ENCODE assay signal across 9 mouse cellular contexts in the genomic region with DNA sequence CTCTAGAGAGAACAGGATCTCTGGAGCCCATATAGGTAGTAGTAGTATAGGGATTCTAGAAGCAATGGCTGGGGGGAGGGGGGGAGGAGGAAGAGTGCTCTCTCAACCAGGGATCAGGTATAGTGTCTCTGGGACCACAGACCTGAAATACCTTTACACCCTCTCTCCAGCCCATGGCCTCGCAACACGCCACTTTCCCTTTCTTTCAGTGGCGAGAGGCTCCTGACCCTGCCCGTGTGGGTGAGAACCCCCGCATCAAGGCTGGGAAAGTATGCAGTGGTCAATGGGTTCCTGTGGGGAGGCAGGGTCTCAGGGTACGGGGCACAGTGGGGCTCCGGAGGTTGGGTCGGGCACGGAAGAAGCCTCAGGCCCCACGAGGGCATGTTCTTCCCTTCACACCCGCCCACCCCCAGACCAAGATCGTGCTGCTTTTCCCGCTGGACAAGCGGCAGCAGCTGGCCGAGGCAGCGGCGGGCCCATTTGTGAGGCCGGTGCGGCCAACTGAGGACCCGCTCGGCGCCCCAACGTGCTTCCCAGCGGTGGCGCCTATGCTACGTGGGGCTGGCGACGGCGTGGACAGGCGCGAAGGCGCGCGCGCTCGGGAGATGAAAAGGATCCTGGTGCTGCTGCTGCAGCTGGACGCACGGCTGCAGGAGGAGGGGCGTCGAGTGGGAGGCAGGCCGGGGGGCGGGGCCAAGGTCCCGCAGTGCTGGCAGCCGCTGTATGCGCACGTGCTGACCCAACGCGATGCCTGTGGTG. TPM values are rescaled to one million over a fixed set of nuclear protein-coding genes. Genes with fewer than 3 reads are reported as not detected.
DNase-seq lines count a peak whose midpoint lies in the region; ATAC-seq and TF ChIP-seq lines count a peak whose summit lies in the region.
"Had no signal": no experiment of that assay in that cellular context is flagged by ENCODE, and none has a peak within 500 bp of the region (broad histone marks: within the 10 kb centered on the region; RNA-seq: fewer than 3 reads in every experiment).

No protein-coding gene starts in this region.

- TF ChIP-seq EP300 in stomach, postnatal 0 days (optimal IDR thresholded peaks at IDR 0.05) = no peak

- peak overlapping the region; percentile 68 for H3K4me2 ChIP-seq in hindbrain, postnatal 0 days (ENCODE audit: low read depth, low read length)
- peak overlapping the region; percentile 96 for H3K4me2 ChIP-seq in liver, embryonic 11.5 days
- H3K4me2 ChIP-seq in stomach, postnatal 0 days (replicated peaks; ENCODE audit: low read depth) = peak overlapping the region; percentile 76

- peak overlapping the region; percentile 36 for H3K4me3 ChIP-seq in hindbrain, postnatal 0 days (ENCODE audit: low read length)
- peak overlapping the region; percentile 54 for H3K4me3 ChIP-seq in liver, embryonic 11.5 days (ENCODE audit: low read depth, low read length)
- peak overlapping the region; percentile 37 for H3K4me3 ChIP-seq in stomach, postnatal 0 days (ENCODE audit: low read depth, low read length)

- H3K4me1 ChIP-seq in hindbrain, postnatal 0 days (ENCODE audit: insufficient read depth, low read length) = peaks cover 13% of the 10 kb centered on the region
- peaks cover 23% of the 10 kb centered on the region for H3K4me1 ChIP-seq in liver, embryonic 11.5 days (replicated peaks; ENCODE audit: control insufficient read depth, insufficient read depth, low read length)
- H3K4me1 ChIP-seq in stomach, postnatal 0 days (replicated peaks; ENCODE audit: control insufficient read depth, insufficient read depth) = peaks cover 10% of the 10 kb centered on the region; the same call in 1 of the 2 replicates

- TF ChIP-seq CTCF in hindbrain, postnatal 0 days (IDR thresholded peaks at IDR 0.05; ENCODE audit: low read depth) = no peak
- no peak for TF ChIP-seq CTCF in stomach, postnatal 0 days (IDR thresholded peaks at IDR 0.05; ENCODE audit: low read depth)

- no peaks in the 10 kb centered on the region for H3K36me3 ChIP-seq in hindbrain, postnatal 0 days (ENCODE audit: insufficient read depth, low read length)
- no peaks in the 10 kb centered on the region for H3K36me3 ChIP-seq in liver, embryonic 11.5 days (ENCODE audit: control insufficient read depth, insufficient read depth, low read length)
- H3K36me3 ChIP-seq in stomach, postnatal 0 days (ENCODE audit: control insufficient read depth, insufficient read depth, low read length) = no peaks in the 10 kb centered on the region

- 4% methylated on average over 41 of the region's 48 CpGs for WGBS in hindbrain, postnatal 0 days
- 3% methylated on average over 48 of the region's 48 CpGs for WGBS in liver, embryonic 11.5 days
- WGBS in stomach, postnatal 0 days = 5% methylated on average over 45 of the region's 48 CpGs

- peak overlapping the region; percentile 50 for H3K9ac ChIP-seq in hindbrain, postnatal 0 days (replicated peaks; ENCODE audit: low read length)
- H3K9ac ChIP-seq in liver, embryonic 11.5 days (ENCODE audit: low read depth, low read length) = peak overlapping the region; percentile 60
- H3K9ac ChIP-seq in stomach, postnatal 0 days (ENCODE audit: low read length) = peak overlapping the region; percentile 50

- no peaks in the 10 kb centered on the region for H3K27me3 ChIP-seq in hindbrain, postnatal 0 days (ENCODE audit: insufficient read depth, low read length)
- peaks cover 35% of the 10 kb centered on the region for H3K27me3 ChIP-seq in liver, embryonic 11.5 days (replicated peaks; ENCODE audit: control insufficient read depth, insufficient read depth, low read length)
- H3K27me3 ChIP-seq in stomach, postnatal 0 days (ENCODE audit: control insufficient read depth, insufficient read depth, low read length) = no peaks in the 10 kb centered on the region

- H3K27ac ChIP-seq in hindbrain, postnatal 0 days = peak overlapping the region; percentile 45; the same call in 1 of the 2 replicates
- no peak overlapping the region for H3K27ac ChIP-seq in liver, embryonic 11.5 days (ENCODE audit: low read depth, low read length)
- H3K27ac ChIP-seq in stomach, postnatal 0 days (replicated peaks) = no peak overlapping the region

- H3K9me3 ChIP-seq in hindbrain, postnatal 0 days (ENCODE audit: low read length) = no peaks in the 10 kb centered on the region
- no peaks in the 10 kb centered on the region for H3K9me3 ChIP-seq in liver, embryonic 11.5 days (ENCODE audit: control insufficient read depth, low read length)
- no peaks in the 10 kb centered on the region for H3K9me3 ChIP-seq in stomach, postnatal 0 days (ENCODE audit: control insufficient read depth, low read length)

- DNase-seq in cerebellum, adult 11-12 months = peak; percentile 25
- DNase-seq in gastrocnemius, postnatal 10 days = peak; percentile 74
- DNase-seq in hindbrain, postnatal 0 days (ENCODE audit: low spot score) = peak; percentile 85
- peak; percentile 82 for DNase-seq in liver, embryonic 11.5 days (ENCODE audit: low spot score)
- peak; percentile 47 for DNase-seq in naive thymus-derived CD4-positive, alpha-beta T cell, adult 2 months (ENCODE audit: low read depth)
- DNase-seq in stomach, postnatal 0 days (ENCODE audit: low spot score) = peak; percentile 81

- no peak for ATAC-seq in cerebellum, adult (ENCODE audit: insufficient number of reproducible peaks, low FRiP score, low TSS enrichment)
- ATAC-seq in common myeloid progenitor, adult 5-6 weeks (replicated peaks; ENCODE audit: low read depth, poor library complexity, severe bottlenecking) = peak; percentile 34; the same call in 1 of the 2 replicates
- peak; percentile 60 for ATAC-seq in hindbrain, postnatal 0 days
- ATAC-seq in liver, embryonic 11.5 days (replicated peaks; ENCODE audit: low FRiP score) = peak; percentile 56; the same call in 1 of the 2 replicates
- peak; percentile 58 for ATAC-seq in stomach, postnatal 0 days (ENCODE audit: low FRiP score, low TSS enrichment)

RNA-seq across cellular contexts. Expression of gene Actl10, which starts 2.3 kb away (rescaled TPM):
- not detected in 2 replicates for total RNA-seq in common myeloid progenitor, adult 5-6 weeks (2017)
- total RNA-seq in gastrocnemius, postnatal 10 days (2021) = not detected
- 0.52 TPM in 1 of 2 replicates, not detected in the other for total RNA-seq in hindbrain, postnatal 0 days (2014; rRNA removed)
- 0.23 TPM in 1 of 2 replicates, not detected in the other for polyA plus RNA-seq in hindbrain, postnatal 0 days (2015; fragmentation: Nextera tagmentation; extraction: Ambion mirVana)
- 0.25 TPM in 1 of 2 replicates, not detected in the other for polyA plus RNA-seq in liver, embryonic 11.5 days (2014; fragmentation: Nextera tagmentation; extraction: Ambion mirVana)
- not detected in 2 replicates for polyA plus RNA-seq in stomach, postnatal 0 days (2015; fragmentation: Nextera tagmentation; extraction: Ambion mirVana)
- polyA plus RNA-seq: large intestine, adult 2 months had no signal

RNA-seq across cellular contexts. Expression of gene 1700003F12Rik, which starts 2.4 kb away (rescaled TPM):
- not detected in 2 replicates for total RNA-seq in common myeloid progenitor, adult 5-6 weeks (2017)
- under 1 TPM in 1 of 2 experiments, not detected in 1; 0.81 TPM for total RNA-seq in gastrocnemius, postnatal 10 days (2021)
- 0.90 and 1.9 TPM in 2 replicates for total RNA-seq in hindbrain, postnatal 0 days (2014; rRNA removed)
- polyA plus RNA-seq in hindbrain, postnatal 0 days (2015; fragmentation: Nextera tagmentation; extraction: Ambion mirVana) = 3.9 and 4.0 TPM in 2 replicates
- 1.0 and 1.8 TPM in 2 replicates for polyA plus RNA-seq in liver, embryonic 11.5 days (2014; fragmentation: Nextera tagmentation; extraction: Ambion mirVana)
- polyA plus RNA-seq in stomach, postnatal 0 days (2015; fragmentation: Nextera tagmentation; extraction: Ambion mirVana) = 0.87 and 0.89 TPM in 2 replicates
- polyA plus RNA-seq: large intestine, adult 2 months had no signal

RNA-seq across cellular contexts. Expression of gene Necab3, which starts 9.4 kb away (rescaled TPM):
- 0.15 and 0.64 TPM in 2 replicates for total RNA-seq in common myeloid progenitor, adult 5-6 weeks (2017)
- under 1 TPM; 0.73 to 0.79 TPM for total RNA-seq in gastrocnemius, postnatal 10 days (2021)
- 35.1 and 52.2 TPM in 2 replicates for total RNA-seq in hindbrain, postnatal 0 days (2014; rRNA removed)
- 22.9 and 27.0 TPM in 2 replicates for polyA plus RNA-seq in hindbrain, postnatal 0 days (2015; fragmentation: Nextera tagmentation; extraction: Ambion mirVana)
- 1.9 and 2.4 TPM in 2 replicates for polyA plus RNA-seq in liver, embryonic 11.5 days (2014; fragmentation: Nextera tagmentation; extraction: Ambion mirVana)
- 0.50 and 0.70 TPM in 2 replicates for polyA plus RNA-seq in stomach, postnatal 0 days (2015; fragmentation: Nextera tagmentation; extraction: Ambion mirVana)

RNA-seq across cellular contexts. Expression of gene E2f1, which starts 20.4 kb away (rescaled TPM):
- total RNA-seq in common myeloid progenitor, adult 5-6 weeks (2017) = 11.1 and 13.2 TPM in 2 replicates
- 1 to 10 TPM; 6.3 to 8.7 TPM for total RNA-seq in gastrocnemius, postnatal 10 days (2021)
- total RNA-seq in hindbrain, postnatal 0 days (2014; rRNA removed) = 6.3 and 6.7 TPM in 2 replicates
- polyA plus RNA-seq in hindbrain, postnatal 0 days (2015; fragmentation: Nextera tagmentation; extraction: Ambion mirVana) = 8.4 and 8.7 TPM in 2 replicates
- 12.6 and 14.0 TPM in 2 replicates for polyA plus RNA-seq in liver, embryonic 11.5 days (2014; fragmentation: Nextera tagmentation; extraction: Ambion mirVana)
- polyA plus RNA-seq in stomach, postnatal 0 days (2015; fragmentation: Nextera tagmentation; extraction: Ambion mirVana) = 5.7 and 6.1 TPM in 2 replicates

RNA-seq across cellular contexts. Expression of gene Pxmp4, which starts 54.2 kb away (rescaled TPM):
- 14.2 and 18.2 TPM in 2 replicates for total RNA-seq in common myeloid progenitor, adult 5-6 weeks (2017)
- 10 to 100 TPM; 15.1 to 16.1 TPM for total RNA-seq in gastrocnemius, postnatal 10 days (2021)
- 24.8 and 31.1 TPM in 2 replicates for total RNA-seq in hindbrain, postnatal 0 days (2014; rRNA removed)
- polyA plus RNA-seq in hindbrain, postnatal 0 days (2015; fragmentation: Nextera tagmentation; extraction: Ambion mirVana) = 21.9 and 24.1 TPM in 2 replicates
- 25.2 and 25.6 TPM in 2 replicates for polyA plus RNA-seq in liver, embryonic 11.5 days (2014; fragmentation: Nextera tagmentation; extraction: Ambion mirVana)
- polyA plus RNA-seq in stomach, postnatal 0 days (2015; fragmentation: Nextera tagmentation; extraction: Ambion mirVana) = 49.7 and 52.8 TPM in 2 replicates

Comparison
In these comparisons a context has a peak if more than half of its experiments do, and no peak if none do; other contexts are left out.
1. DNase-seq: peak in every context shown above with its lines; median percentile 85 in hindbrain, postnatal 0 days; 82 in liver, embryonic 11.5 days; 81 in stomach, postnatal 0 days; 74 in gastrocnemius, postnatal 10 days; 47 in naive thymus-derived CD4-positive, alpha-beta T cell, adult 2 months; 25 in cerebellum, adult 11-12 months.
2. RNA of gene Necab3, which starts 9.4 kb away (total RNA-seq): 35.1 to 52.2 TPM in hindbrain, postnatal 0 days; 0.73 to 0.79 TPM in gastrocnemius, postnatal 10 days and 0.15 to 0.64 TPM in common myeloid progenitor, adult 5-6 weeks; every median in the first group is over 10 times any median in the second.
3. Peak in every context shown above with its lines, with median percentiles within 50 percentile points of each other: H3K4me2 ChIP-seq, H3K4me3 ChIP-seq and H3K9ac ChIP-seq.